ENCODE assay signal across 9 mouse cellular contexts in genomic region chr6:103558894-103559225, GRCm38 (mm10). TPM values are rescaled to one million over a fixed set of nuclear protein-coding genes. Genes with fewer than 3 reads are reported as not detected.
DNase-seq lines count a peak whose midpoint lies in the region; ATAC-seq and TF ChIP-seq lines count a peak whose summit lies in the region.
"Had no signal": no experiment of that assay in that cellular context is flagged by ENCODE, and none has a peak within 500 bp of the region (broad histone marks: within the 10 kb centered on the region; RNA-seq: fewer than 3 reads in every experiment).

No protein-coding gene starts in this region.

- no peak for DNase-seq in forebrain, embryonic 11.5 days (ENCODE audit: low spot score)
- peak; percentile 75 for DNase-seq in adrenal gland, postnatal 14 days
- DNase-seq in lung, postnatal 10 days = peak; percentile 20
- no peak for DNase-seq in B cell, adult 2 months
- DNase-seq in gastrocnemius, adult 2 months = no peak
- DNase-seq in spleen, postnatal 4 days (ENCODE audit: low spot score in 2 of 2) = no peak

- H3K36me3 ChIP-seq in forebrain, embryonic 13.5 days (ENCODE audit: poor library complexity, severe bottlenecking) = no peaks in the 10 kb centered on the region
- no peaks in the 10 kb centered on the region for H3K36me3 ChIP-seq in forebrain, embryonic 11.5 days (ENCODE audit: control insufficient read depth, insufficient read depth, low read length)
- no peaks in the 10 kb centered on the region for H3K36me3 ChIP-seq in hindbrain, embryonic 12.5 days
- H3K36me3 ChIP-seq: liver, embryonic 12.5 days had no signal

- peak; percentile 90 for ATAC-seq in forebrain, embryonic 13.5 days
- ATAC-seq in forebrain, embryonic 11.5 days (replicated peaks; ENCODE audit: low FRiP score) = no peak
- ATAC-seq in hindbrain, embryonic 12.5 days (ENCODE audit: low FRiP score) = peak; percentile 76
- ATAC-seq: liver, embryonic 12.5 days had no signal

- no peak for TF ChIP-seq CTCF in gastrocnemius, adult 2 months (IDR thresholded peaks at IDR 0.05)

- peak overlapping the region; percentile 49; the same call in 1 of the 2 replicates for H3K27ac ChIP-seq in forebrain, embryonic 13.5 days
- no peak overlapping the region for H3K27ac ChIP-seq in forebrain, embryonic 11.5 days (ENCODE audit: low read depth, low read length)
- H3K27ac ChIP-seq in hindbrain, embryonic 12.5 days = peak overlapping the region; percentile 8; the same call in 1 of the 2 replicates
- H3K27ac ChIP-seq in gastrocnemius, adult 2 months = no peak overlapping the region
- H3K27ac ChIP-seq: liver, embryonic 12.5 days had no signal

- H3K4me1 ChIP-seq in forebrain, embryonic 13.5 days = peaks cover 24% of the 10 kb centered on the region
- H3K4me1 ChIP-seq in forebrain, embryonic 11.5 days (replicated peaks; ENCODE audit: control insufficient read depth, insufficient read depth, low read length) = 0 out of 2 replicates have a peak, but pooled peaks cover 3% of the 10 kb centered on the region
- H3K4me1 ChIP-seq in hindbrain, embryonic 12.5 days = peaks cover 17% of the 10 kb centered on the region
- H3K4me1 ChIP-seq: liver, embryonic 12.5 days had no signal

- no peaks in the 10 kb centered on the region for H3K9me3 ChIP-seq in forebrain, embryonic 13.5 days (replicated peaks)
- H3K9me3 ChIP-seq in forebrain, embryonic 11.5 days (ENCODE audit: control insufficient read depth, low read length) = no peaks in the 10 kb centered on the region
- H3K9me3 ChIP-seq in hindbrain, embryonic 12.5 days (replicated peaks) = no peaks in the 10 kb centered on the region
- H3K9me3 ChIP-seq: liver, embryonic 12.5 days had no signal

- no peak overlapping the region for H3K4me3 ChIP-seq in forebrain, embryonic 13.5 days
- no peak overlapping the region for H3K4me3 ChIP-seq in forebrain, embryonic 11.5 days (ENCODE audit: low read depth, low read length)
- H3K4me3 ChIP-seq in hindbrain, embryonic 12.5 days = no peak overlapping the region
- H3K4me3 ChIP-seq in gastrocnemius, adult 2 months = no peak overlapping the region
- H3K4me3 ChIP-seq: liver, embryonic 12.5 days had no signal

- intact Hi-C loops in gastrocnemius, adult 2 months (cut with DNase I) = no loop called here

- 16% methylated on average over 3 of the region's 3 CpGs for WGBS in forebrain, embryonic 13.5 days
- 56% methylated on average over 3 of the region's 3 CpGs for WGBS in forebrain, embryonic 11.5 days
- WGBS in hindbrain, embryonic 12.5 days = 46% methylated on average over 3 of the region's 3 CpGs

- peak overlapping the region; percentile 11; the same call in 1 of the 2 replicates for H3K4me2 ChIP-seq in forebrain, embryonic 13.5 days
- no peak overlapping the region for H3K4me2 ChIP-seq in forebrain, embryonic 11.5 days (ENCODE audit: low read depth, low read length, severe bottlenecking)
- no peak overlapping the region for H3K4me2 ChIP-seq in hindbrain, embryonic 12.5 days (replicated peaks)
- H3K4me2 ChIP-seq: liver, embryonic 12.5 days had no signal

- H3K27me3 ChIP-seq in forebrain, embryonic 13.5 days = no peaks in the 10 kb centered on the region
- H3K27me3 ChIP-seq in forebrain, embryonic 11.5 days (ENCODE audit: control insufficient read depth, insufficient read depth, low read length) = no peaks in the 10 kb centered on the region
- H3K27me3 ChIP-seq in hindbrain, embryonic 12.5 days = no peaks in the 10 kb centered on the region
- H3K27me3 ChIP-seq: liver, embryonic 12.5 days had no signal

- no peak overlapping the region for H3K9ac ChIP-seq in forebrain, embryonic 13.5 days
- no peak overlapping the region for H3K9ac ChIP-seq in forebrain, embryonic 11.5 days (ENCODE audit: low read length)
- no peak overlapping the region for H3K9ac ChIP-seq in hindbrain, embryonic 12.5 days
- H3K9ac ChIP-seq: liver, embryonic 12.5 days had no signal

RNA-seq across cellular contexts. Expression of gene Chl1, which starts 48.5 kb away (rescaled TPM):
- 41.2 and 42.4 TPM in 2 replicates for polyA plus RNA-seq in forebrain, embryonic 13.5 days (2015; fragmentation: Nextera tagmentation; extraction: Ambion mirVana)
- 6.2 and 6.5 TPM in 2 replicates for polyA plus RNA-seq in forebrain, embryonic 11.5 days (2014; fragmentation: Nextera tagmentation; extraction: Ambion mirVana)
- total RNA-seq in adrenal gland, postnatal 14 days (2021) = 5.4 and 7.4 TPM in 2 replicates
- 46.5 and 52.1 TPM in 2 replicates for polyA plus RNA-seq in hindbrain, embryonic 12.5 days (2016; fragmentation: Nextera tagmentation; extraction: Ambion mirVana)
- total RNA-seq in gastrocnemius, adult 2 months (2021) = under 1 TPM; 0.33 to 0.42 TPM

Comparison
In these comparisons a context has a peak if more than half of its experiments do, and no peak if none do; other contexts are left out.
1. H3K27ac ChIP-seq: peak in forebrain, embryonic 13.5 days (single experiment) and hindbrain, embryonic 12.5 days (single experiment); none in forebrain, embryonic 11.5 days (single experiment) and gastrocnemius, adult 2 months (single experiment).
2. DNase-seq: peak in adrenal gland, postnatal 14 days (single experiment) and lung, postnatal 10 days (single experiment); none in forebrain, embryonic 11.5 days (single experiment), B cell, adult 2 months (0 of 2), gastrocnemius, adult 2 months (single experiment) and spleen, postnatal 4 days (0 of 2).